24 mouse cellular contexts compared by ENCODE assay signal in genomic region chr8:75102956-75103355, GRCm38 (mm10). TPM values are rescaled to one million over a fixed set of nuclear protein-coding genes. Genes with fewer than 3 reads are reported as not detected.
DNase-seq lines count a peak whose midpoint lies in the region; ATAC-seq and TF ChIP-seq lines count a peak whose summit lies in the region.
"Had no signal": no experiment of that assay in that cellular context is flagged by ENCODE, and none has a peak within 500 bp of the region (broad histone marks: within the 10 kb centered on the region; RNA-seq: fewer than 3 reads in every experiment).

No protein-coding gene starts in this region.

- 70% methylated on average over 4 of the region's 4 CpGs for WGBS in heart, embryonic 10.5 days
- WGBS in liver, adult 2 months: 27% methylated on average over 4 of the region's 4 CpGs
- 71% methylated on average over 4 of the region's 4 CpGs for WGBS in liver, embryonic 12.5 days (ENCODE audit: insufficient replicate concordance)
- 61% methylated on average over 4 of the region's 4 CpGs for WGBS in lung, embryonic 15.5 days

- H3K9ac ChIP-seq in liver, adult 2 months (ENCODE audit: low read depth, low read length): no peak overlapping the region
- no peak overlapping the region for H3K9ac ChIP-seq in liver, embryonic 12.5 days
- H3K9ac ChIP-seq in lung, embryonic 15.5 days: no peak overlapping the region
- H3K9ac ChIP-seq: embryonic facial prominence, embryonic 12.5 days; forebrain, embryonic 13.5 days had no signal

- peaks cover 31% of the 10 kb centered on the region for H3K36me3 ChIP-seq in heart, embryonic 10.5 days
- H3K36me3 ChIP-seq in liver, adult 2 months (ENCODE audit: control insufficient read depth, insufficient read depth, low read length): peaks cover 26% of the 10 kb centered on the region
- 0 out of 2 replicates have a peak, but pooled peaks cover 8% of the 10 kb centered on the region for H3K36me3 ChIP-seq in liver, embryonic 12.5 days
- H3K36me3 ChIP-seq in lung, embryonic 15.5 days: peaks cover 18% of the 10 kb centered on the region

- no peaks in the 10 kb centered on the region for H3K9me3 ChIP-seq in heart, embryonic 10.5 days
- H3K9me3 ChIP-seq in liver, embryonic 12.5 days (replicated peaks): no peaks in the 10 kb centered on the region
- no peaks in the 10 kb centered on the region for H3K9me3 ChIP-seq in lung, embryonic 15.5 days
- H3K9me3 ChIP-seq: embryonic facial prominence, embryonic 10.5 days; embryonic facial prominence, embryonic 12.5 days; forebrain, embryonic 13.5 days; G1E had no signal

- H3K79me2 ChIP-seq in liver, adult 2 months (ENCODE audit: control insufficient read depth, insufficient read depth, low read length): no peaks in the 10 kb centered on the region

- no peak for TF ChIP-seq POLR2A in liver, adult 2 months (IDR thresholded peaks at IDR 0.05; ENCODE audit: extremely low read depth, insufficient read depth, low read length)

- intact Hi-C loops in heart, postnatal 14 days (cut with DNase I): no loop called here

- no peak overlapping the region for H3K4me3 ChIP-seq in heart, embryonic 10.5 days
- no peak overlapping the region for H3K4me3 ChIP-seq in liver, adult 2 months (ENCODE audit: insufficient read depth, low read depth, low read length)
- no peak overlapping the region for H3K4me3 ChIP-seq in liver, embryonic 12.5 days
- no peak overlapping the region for H3K4me3 ChIP-seq in lung, embryonic 15.5 days
- H3K4me3 ChIP-seq: embryonic facial prominence, embryonic 10.5 days; embryonic facial prominence, embryonic 12.5 days; forebrain, embryonic 13.5 days had no signal

- no peak overlapping the region for H3K4me2 ChIP-seq in liver, embryonic 12.5 days
- H3K4me2 ChIP-seq in lung, embryonic 15.5 days: no peak overlapping the region
- H3K4me2 ChIP-seq: embryonic facial prominence, embryonic 12.5 days; forebrain, embryonic 13.5 days had no signal

- H3K27ac ChIP-seq in heart, embryonic 10.5 days: peak overlapping the region; percentile 73
- no peak overlapping the region; the same call in none of the 2 replicates for H3K27ac ChIP-seq in liver, adult 2 months (replicated peaks; ENCODE audit: insufficient read depth, low read depth, low read length)
- no peak overlapping the region for H3K27ac ChIP-seq in liver, embryonic 12.5 days
- no peak overlapping the region for H3K27ac ChIP-seq in lung, embryonic 15.5 days
- H3K27ac ChIP-seq: embryonic facial prominence, embryonic 10.5 days; embryonic facial prominence, embryonic 12.5 days; forebrain, embryonic 13.5 days had no signal

- TF ChIP-seq CTCF in liver, adult 2 months (IDR thresholded peaks at IDR 0.05; ENCODE audit: low read depth, low read length): no peak

- no peaks in the 10 kb centered on the region for H3K27me3 ChIP-seq in heart, embryonic 10.5 days (ENCODE audit: insufficient read depth, poor library complexity, severe bottlenecking)
- H3K27me3 ChIP-seq in liver, adult 2 months (ENCODE audit: control insufficient read depth, insufficient read depth, low read length): no peaks in the 10 kb centered on the region
- H3K27me3 ChIP-seq in liver, embryonic 12.5 days (replicated peaks): no peaks in the 10 kb centered on the region
- H3K27me3 ChIP-seq in lung, embryonic 15.5 days: no peaks in the 10 kb centered on the region
- H3K27me3 ChIP-seq: CH12.LX; embryonic facial prominence, embryonic 12.5 days; forebrain, embryonic 13.5 days; Patski had no signal

- no peak for DNase-seq in heart, embryonic 10.5 days (ENCODE audit: low spot score)
- no peak for DNase-seq in heart, postnatal 14 days
- DNase-seq in liver, adult 2 months (ENCODE audit: extremely low read depth, low read depth, low spot score): peak; percentile 95
- DNase-seq in lung, postnatal 10 days: no peak
- peak; percentile 67 for DNase-seq in lung, postnatal 25 days (ENCODE audit: low spot score)
- DNase-seq in lung, postnatal 14 days: no peak
- DNase-seq: adrenal gland, adult 8-10 months; adrenal gland, postnatal 14 days; adrenal gland, postnatal 36 days; B cell, adult 2 months; cerebellum, adult 11-12 months; cerebellum, adult 2 months; cerebellum, adult 9-10 months; cerebellum, postnatal 25 days had no signal

- no peak for ATAC-seq in liver, embryonic 12.5 days
- ATAC-seq in lung, embryonic 15.5 days (ENCODE audit: borderline replicate concordance, extremely low read depth, low FRiP score, low TSS enrichment): 0 out of 2 replicates have a peak, but pooled peaks have one; percentile 8
- ATAC-seq: activated CD4-positive, CD25-positive, alpha-beta regulatory T cell, adult 4 months; CD4-positive, CD25-positive, alpha-beta regulatory T cell, adult 4 months; forebrain, embryonic 13.5 days had no signal

- H3K4me1 ChIP-seq in heart, embryonic 10.5 days: peaks cover 14% of the 10 kb centered on the region
- peaks cover 11% of the 10 kb centered on the region for H3K4me1 ChIP-seq in liver, adult 2 months (ENCODE audit: control insufficient read depth, insufficient read depth, low read length)
- peaks cover 5% of the 10 kb centered on the region for H3K4me1 ChIP-seq in liver, embryonic 12.5 days
- peaks cover under 1% of the 10 kb centered on the region; the same call in 1 of the 2 replicates for H3K4me1 ChIP-seq in lung, embryonic 15.5 days
- H3K4me1 ChIP-seq: embryonic facial prominence, embryonic 12.5 days; forebrain, embryonic 13.5 days had no signal

RNA-seq across cellular contexts. Expression of gene Mcm5, which starts 6.4 kb away (rescaled TPM):
- 161 and 195 TPM in 2 replicates for polyA plus RNA-seq in heart, embryonic 10.5 days (2016; fragmentation: Nextera tagmentation; extraction: Ambion mirVana)
- total RNA-seq in heart, postnatal 14 days (2021): 10 to 100 TPM in 1 of 2 experiments, 1 to 10 TPM in 1; 5.8 to 11.7 TPM
- 2.8 and 8.3 TPM in 2 replicates for total RNA-seq in liver, adult 2 months (2014; rRNA removed)
- polyA plus RNA-seq in liver, adult 2 months (2012; rRNA removed): 2.0 and 2.2 TPM in 2 replicates
- polyA plus RNA-seq in liver, embryonic 12.5 days (2016; fragmentation: Nextera tagmentation; extraction: Ambion mirVana): 242 and 258 TPM in 2 replicates
- polyA plus RNA-seq in lung, embryonic 15.5 days (2015; fragmentation: Nextera tagmentation; extraction: Ambion mirVana): 206 and 212 TPM in 2 replicates

RNA-seq across cellular contexts. Expression of gene Hmox1, which starts 9.5 kb away (rescaled TPM):
- polyA plus RNA-seq in heart, embryonic 10.5 days (2016; fragmentation: Nextera tagmentation; extraction: Ambion mirVana): 19.9 and 28.3 TPM in 2 replicates
- 10 to 100 TPM; 13.6 to 15.0 TPM for total RNA-seq in heart, postnatal 14 days (2021)
- 16.0 and 33.4 TPM in 2 replicates for total RNA-seq in liver, adult 2 months (2014; rRNA removed)
- 12.4 and 19.2 TPM in 2 replicates for polyA plus RNA-seq in liver, adult 2 months (2012; rRNA removed)
- polyA plus RNA-seq in liver, embryonic 12.5 days (2016; fragmentation: Nextera tagmentation; extraction: Ambion mirVana): 86.0 and 93.2 TPM in 2 replicates
- 38.2 and 39.0 TPM in 2 replicates for polyA plus RNA-seq in lung, embryonic 15.5 days (2015; fragmentation: Nextera tagmentation; extraction: Ambion mirVana)

Comparison
In these comparisons a context has a peak if more than half of its experiments do, and no peak if none do; other contexts are left out.
1. DNase-seq: peak in liver, adult 2 months (single experiment) and lung, postnatal 25 days (single experiment); none in heart, embryonic 10.5 days (single experiment), heart, postnatal 14 days (0 of 2), lung, postnatal 10 days (single experiment) and lung, postnatal 14 days (single experiment).
2. RNA of gene Mcm5, which starts 6.4 kb away (polyA plus RNA-seq): 242 to 258 TPM in liver, embryonic 12.5 days, 206 to 212 TPM in lung, embryonic 15.5 days and 161 to 195 TPM in heart, embryonic 10.5 days; 2.0 to 2.2 TPM in liver, adult 2 months; every median in the first group is over 10 times any median in the second.